Mouse (Mus musculus) retina, postnatal 7 days (tissue): ENCODE results near the gene Ppp2r2c.
A peak's percentile ranks its signal among the peaks of the same experiment; 100 is the strongest.
"Not testable (repeated sequence)": the region's sequence is repeated elsewhere in the genome, so short reads cannot be mapped to it uniquely, and the experiment has no call there.

Experiments
- DNase-seq: peaks from one replicate; pipeline ENCODE4 v3.0.0-alpha.2; 2012; ENCODE audit warnings: low read depth, low spot score

The Ppp2r2c gene

DNA sequence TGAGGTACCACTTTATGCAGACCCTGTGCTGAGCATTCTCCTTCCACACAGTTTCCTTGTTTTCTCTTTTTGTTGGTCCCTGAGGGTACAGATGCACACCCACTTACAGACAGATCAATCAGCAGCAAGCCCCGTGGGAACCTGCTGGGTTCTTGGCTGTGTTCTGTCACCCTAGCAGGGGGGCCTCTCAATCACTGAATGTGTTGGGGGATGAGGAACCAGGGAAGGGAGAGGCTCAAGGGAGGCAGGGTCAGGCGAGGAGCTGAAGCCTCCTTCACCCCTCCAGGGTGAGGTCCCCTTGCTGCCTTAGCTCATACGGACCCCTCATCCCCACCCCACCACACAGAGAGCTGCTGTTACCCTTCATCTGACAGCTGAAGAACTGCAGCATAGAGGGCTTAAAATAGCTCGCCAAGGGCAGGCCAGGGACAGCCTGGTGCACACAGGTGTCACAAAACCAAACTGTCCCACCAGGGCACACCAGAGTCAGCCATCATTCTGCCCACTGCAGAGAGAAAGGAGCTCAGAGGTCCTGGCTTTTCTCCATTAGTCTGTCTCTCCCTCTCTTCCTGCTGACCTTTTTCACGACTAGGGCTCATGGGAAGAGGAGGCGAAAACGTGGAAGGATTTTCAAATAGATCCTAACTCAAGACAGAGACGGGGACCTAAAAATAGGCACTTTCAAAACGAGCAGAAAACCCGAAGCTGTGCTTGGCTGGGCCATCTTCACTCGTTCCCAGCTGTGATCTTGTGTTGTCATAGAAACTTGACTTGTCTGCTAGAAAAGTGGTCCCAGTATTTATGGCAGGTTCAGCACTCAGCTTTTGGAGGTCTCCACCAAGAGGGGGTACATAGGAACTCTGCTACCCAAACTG lies 55.8 kb downstream of the Ppp2r2c start:
- DNase-seq: no peak

DNA sequence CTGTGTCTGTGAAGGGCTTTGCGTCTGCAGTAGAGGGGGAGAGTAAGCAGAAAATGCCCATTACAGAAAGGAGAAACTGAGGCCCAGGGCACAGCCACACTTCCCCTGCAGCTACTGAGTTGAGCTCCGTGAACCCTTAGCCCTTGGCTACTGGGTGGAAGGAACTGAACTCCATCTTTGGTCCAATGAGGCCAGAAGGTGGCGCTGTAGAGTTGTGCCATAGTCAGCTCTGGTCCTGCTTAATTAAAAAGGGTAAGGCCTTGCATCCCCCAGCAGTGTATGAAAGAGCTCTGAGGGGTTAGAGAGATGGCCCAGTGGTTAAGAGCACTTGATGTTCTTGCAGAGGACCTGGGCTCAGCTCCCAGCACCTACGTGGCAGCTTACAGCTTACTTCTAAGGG lies 60.4 kb downstream of the Ppp2r2c start:
- DNase-seq: no peak

DNA sequence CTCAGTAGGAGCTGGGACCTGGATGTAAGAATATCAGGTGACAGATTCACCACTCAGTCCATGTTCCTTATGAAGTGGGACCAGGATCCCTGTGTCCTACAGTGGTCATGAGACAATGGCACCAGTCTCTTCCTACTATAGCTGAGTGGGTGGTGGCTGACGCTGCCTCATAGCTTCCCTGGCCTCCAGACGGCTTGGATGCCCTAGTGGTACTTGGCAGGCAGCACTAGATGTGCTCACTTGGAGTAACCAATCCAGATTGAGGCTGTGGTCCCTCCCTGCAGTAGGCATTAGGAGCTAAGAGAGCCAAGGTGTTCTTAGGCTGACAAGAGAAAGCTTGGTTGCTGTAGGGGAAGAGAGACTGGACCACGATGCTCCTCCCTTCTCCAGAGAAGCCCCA lies 61.1 kb downstream of the Ppp2r2c start:
- DNase-seq: no peak

DNA sequence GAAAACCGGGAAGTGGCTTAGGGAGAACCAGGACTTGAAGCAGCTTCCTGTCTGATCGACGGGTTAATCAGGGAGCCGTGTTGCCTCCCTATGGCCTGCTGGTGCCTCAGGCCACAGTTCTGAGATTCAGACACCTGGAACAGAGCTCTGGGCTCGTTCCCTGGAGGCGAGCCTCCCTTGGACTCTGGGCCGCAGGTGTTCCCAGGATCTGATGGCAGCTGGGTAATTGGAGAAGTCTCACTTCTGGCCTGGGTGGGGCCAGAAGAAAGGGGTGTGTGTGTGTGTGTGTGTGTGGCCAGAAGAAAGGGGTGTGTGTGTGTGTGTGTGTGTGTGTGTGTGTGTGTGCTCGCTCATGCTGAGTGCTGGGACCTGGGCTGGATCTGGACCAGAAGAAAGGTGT lies 65.1 kb downstream of the Ppp2r2c start:
- DNase-seq: no peak

DNA sequence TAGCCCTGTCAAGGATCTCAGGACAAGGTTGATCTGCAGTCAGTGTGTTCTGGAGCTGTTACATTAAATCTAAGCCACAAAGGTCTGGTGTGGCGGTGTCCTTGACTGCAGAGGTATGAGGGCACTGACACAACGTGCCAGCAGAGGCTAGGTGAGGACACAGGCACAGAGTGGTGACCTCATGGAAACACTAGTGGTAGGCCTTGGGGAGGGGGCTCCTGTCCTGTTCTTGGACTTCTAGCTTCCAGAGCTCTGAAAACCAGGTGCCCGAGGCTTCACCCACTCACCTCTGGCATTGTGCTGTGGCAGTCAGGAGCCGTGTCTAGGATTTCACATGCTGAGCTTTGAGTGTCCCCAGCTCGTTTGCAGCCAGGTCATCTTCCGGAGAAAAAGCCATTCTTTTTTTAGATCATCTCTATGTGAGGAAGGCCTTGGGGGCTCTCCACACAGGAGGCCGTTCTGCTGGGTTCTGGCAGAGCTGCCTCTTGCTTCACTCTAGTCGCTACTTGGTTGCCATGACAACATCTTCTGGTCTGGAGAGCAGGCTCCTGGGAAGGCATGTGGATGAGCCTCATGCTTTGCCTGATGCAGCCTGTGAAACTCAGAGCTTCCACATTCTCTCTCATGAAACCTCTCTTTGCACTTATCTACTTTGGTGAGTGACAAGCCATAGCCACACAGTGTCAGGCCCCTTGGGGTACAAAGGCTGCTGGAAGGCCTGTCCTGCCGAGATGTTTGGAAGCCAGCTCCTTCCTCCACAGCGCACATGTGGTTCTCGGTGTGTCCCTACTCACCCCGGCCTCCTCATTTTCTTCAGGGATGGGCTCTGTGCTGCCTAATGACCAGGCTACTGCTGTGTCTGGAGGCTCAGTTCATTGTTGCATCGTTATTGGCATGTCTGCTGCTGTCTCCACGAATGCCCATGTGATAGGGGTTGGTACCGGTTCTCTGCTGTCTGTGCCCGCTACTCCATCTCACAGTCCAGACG lies 67.5 kb downstream of the Ppp2r2c start:
- DNase-seq: no peak

DNA sequence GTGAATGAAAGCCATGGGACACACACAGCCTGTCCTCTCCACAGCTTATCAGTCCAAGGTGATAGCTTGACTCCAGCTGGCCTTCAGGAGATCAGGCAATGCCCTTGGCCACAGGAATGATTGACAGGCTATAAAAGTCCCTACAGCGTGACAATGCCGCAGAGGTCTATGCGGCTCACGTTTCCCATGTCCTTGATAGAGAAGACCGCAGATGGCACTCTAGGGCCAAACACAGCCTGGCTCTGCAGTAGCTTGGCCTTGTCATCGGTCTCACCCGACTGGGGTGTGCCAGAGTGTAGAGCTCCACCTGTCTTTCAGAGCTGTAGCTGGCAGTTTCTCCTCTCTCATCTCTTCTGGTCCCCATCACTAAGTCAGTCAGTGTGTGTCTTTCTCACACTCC lies 68.2 kb downstream of the Ppp2r2c start:
- no peak for DNase-seq

DNA sequence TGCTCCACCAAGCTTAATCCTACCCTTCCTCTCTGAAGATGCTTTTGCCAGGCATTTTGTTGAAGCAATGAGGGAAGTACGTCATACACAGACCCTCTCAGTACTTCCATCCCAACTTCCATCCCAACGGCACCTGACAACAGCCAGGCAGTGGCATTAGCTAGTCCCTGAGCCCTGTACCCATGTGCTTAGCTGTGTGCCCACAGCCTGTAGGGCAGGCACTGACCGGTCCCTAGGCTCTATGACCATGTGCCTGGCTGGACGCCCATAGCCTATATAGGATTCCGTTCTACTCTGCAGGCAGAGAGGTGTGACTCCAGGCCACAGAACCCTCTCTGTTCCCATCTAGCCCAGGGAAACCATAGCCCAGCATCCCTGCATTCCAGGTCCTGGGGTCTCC lies 69.7 kb downstream of the Ppp2r2c start:
- no peak for DNase-seq

DNA sequence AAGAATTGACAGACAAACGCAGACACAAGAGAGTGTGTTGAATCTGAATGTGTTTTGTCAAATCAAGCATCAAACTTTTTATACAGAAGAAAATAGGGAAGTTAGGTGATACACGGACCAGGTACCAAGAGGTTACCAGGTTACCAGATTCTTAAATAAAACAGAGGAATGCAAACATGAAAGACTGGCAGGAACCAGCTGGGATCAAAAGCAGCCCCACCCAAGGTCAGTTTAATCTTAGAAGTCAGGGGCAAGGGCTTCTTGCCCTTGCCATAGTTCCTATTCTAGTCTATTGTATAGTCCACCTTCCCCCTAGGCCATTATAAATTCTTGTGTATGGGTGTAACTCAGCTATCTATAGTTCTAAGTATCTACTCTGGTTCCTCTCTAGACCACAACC lies 70.7 kb downstream of the Ppp2r2c start:
- not testable (repeated sequence) for DNase-seq

DNA sequence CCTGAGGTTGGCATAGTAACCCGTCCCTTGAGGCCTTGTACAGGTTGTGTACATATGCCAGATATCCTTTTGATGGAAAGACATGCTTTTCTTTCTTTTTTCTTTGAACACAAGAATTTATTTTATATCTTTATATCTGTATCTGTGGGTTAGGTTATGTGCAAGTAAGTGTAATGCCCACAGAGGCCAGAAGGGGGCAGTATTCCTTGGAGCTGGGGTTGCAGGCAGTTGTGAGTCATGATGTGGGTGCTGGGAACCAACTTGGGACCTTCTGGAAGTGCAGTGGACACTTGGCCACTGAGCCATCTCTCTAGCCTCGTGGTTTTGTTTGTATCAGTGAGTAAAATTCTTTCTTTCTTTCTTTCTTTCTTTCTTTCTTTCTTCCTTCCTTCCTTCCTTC lies 74.1 kb downstream of the Ppp2r2c start:
- no peak for DNase-seq

DNA sequence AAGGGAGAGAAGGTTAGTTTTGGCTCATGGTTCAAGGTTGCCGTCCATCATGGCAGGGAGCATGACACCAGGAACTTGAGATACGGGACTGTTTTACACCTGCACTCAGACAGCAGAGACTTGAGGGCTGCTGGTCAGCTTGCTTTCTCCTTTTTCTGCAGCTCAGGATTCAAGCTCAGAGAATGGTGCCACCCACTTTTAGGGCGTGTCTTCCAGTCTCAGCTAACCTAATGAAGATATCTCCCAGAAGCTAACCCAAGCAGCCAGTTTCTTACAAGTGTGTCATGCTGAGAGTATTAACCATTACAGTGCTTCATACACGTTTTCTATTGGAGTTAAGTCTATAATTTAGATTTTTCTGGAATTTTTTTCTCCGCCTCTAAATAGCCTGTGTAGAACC lies 76.2 kb downstream of the Ppp2r2c start:
- no peak for DNase-seq

DNA sequence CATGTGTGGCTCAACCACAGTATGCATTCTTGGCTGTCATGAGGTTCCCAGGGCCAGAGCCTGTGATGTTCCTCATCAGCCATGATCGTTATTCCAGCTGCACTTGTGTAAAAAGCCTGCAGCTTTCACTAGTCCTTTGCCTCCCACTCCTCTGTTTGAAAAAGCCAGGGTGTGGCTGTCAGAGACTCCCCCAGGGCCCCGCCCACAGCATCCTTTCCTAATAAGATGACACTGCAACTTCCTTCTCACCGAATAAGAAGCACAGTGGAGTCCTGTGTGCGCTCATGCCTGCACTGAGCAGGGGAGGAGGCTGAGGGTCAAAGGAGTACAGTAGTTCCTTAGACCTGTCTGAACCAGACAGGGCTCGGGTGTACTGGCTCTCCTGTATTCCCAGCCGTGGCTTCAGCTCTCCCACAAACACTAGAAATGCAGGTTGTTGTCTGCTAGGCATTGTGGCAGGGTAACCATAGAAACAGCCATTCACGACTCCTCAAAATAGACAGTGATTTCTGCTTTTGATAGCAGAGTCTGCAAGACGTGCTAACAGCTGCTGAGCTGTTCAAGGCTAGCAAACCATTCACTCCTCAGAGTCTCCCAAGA lies 76.9 kb downstream of the Ppp2r2c start:
- no peak for DNase-seq

DNA sequence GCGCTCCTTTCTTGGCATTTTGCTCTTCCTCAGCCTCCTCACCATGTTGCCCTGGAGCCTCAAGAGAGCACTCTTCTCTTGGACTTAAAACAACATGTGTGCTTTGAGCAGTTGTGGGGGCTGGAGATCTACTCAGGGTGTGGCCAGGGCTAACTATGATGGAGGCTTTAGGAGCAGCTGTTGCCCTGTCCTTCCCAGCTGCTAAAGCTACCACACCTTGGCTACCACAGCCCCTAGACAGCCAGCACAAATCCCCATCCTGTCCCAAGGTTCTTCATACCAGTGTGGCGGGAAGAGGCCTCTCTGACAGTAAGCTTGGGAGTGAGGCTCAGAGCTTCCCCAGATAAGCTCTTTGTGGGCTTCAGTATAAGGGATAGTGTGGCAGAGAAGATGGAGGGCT lies 77.4 kb downstream of the Ppp2r2c start:
- no peak for DNase-seq

DNA sequence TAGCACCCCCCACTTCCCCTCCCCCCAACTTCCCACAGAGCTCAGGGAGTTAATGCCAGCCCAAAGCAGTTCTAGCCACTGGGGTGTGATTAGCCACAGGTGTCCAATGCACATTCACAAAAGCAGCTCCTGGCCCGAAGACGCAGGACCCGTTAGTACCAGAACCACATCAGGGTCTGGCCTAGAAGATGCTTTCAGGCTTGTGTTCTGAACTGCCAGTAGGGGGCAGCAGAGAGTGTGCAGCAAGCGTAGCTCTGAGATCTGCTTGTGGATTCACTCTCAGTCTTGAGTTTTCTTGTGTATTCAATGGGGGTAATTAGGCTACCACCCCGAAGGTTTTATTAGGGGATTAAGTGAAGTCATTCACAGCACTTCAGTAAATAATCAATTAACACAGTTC lies 78.1 kb downstream of the Ppp2r2c start:
- DNase-seq: peak; percentile 58

DNA sequence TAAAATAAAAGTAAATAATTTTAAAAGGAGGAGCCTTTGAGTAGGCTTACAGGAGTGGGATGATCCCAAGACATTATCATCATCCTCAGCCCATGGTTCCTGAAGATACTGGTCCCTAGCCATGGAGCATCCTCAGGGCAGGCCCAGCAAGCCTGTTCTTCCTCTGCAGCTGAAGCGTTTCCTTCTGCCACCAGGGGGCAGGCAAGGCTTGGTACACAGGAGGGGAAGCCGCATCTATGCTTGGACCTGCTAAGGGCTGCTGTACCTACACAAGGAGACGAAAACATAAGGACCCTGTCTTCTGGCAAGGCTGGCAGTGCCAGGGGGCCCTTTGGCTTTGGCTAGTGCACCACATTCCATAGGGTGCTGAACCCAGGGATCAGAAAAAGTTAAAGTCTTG lies 80.5 kb downstream of the Ppp2r2c start:
- DNase-seq: peak; percentile 73

DNA sequence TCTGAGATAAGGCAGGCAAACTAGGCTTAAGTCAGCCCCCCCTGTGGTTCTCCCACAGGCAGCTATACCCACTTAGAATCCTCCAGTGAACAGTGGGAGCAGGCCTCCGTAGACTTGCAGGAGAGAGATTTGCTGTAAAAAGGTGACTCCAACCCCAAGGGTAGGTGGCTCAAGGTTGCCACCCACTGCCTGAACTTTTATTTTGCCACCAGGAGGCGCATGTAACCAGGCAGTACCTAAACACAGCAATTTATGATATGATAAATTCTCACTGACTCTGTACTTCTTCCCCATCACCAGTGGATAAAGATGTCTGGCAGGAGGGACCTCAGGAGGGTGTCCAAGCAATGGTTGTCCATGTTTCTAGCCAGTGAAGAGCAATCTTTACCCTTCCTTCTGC lies 82.6 kb downstream of the Ppp2r2c start:
- no peak for DNase-seq

DNA sequence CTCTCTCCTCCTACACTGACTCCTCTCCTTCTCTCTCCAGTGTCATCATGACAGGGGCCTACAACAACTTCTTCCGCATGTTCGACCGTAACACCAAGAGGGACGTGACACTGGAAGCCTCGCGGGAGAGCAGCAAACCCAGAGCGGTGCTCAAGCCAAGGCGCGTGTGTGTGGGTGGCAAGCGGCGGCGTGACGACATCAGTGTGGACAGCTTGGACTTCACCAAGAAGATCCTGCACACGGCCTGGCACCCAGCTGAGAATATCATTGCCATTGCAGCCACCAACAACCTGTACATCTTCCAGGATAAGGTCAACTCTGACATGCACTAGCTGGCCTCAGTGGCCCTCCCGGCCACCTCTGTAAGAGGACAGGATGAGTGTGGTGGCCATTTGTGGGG lies 84.0 kb downstream of the Ppp2r2c start:
- DNase-seq: no peak

DNA sequence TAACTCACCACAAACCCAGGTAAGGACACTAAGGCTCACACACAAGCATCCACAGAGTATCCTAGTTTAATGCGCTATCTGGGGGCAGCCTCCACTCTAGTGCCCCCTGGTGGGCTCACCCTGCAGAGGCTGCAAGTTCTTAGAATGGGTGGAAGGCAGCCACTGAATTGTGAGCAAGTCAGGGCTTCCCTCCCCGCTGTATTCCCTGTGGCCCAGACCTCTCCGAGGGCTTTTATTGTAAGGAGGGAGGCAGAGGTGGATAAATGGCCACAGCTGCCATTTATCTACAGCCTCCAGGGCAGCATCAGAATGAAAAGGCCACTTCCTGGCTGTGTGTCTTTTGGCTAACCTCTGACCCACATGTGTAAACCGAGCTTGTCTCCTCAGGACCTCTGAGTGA lies 87.1 kb downstream of the Ppp2r2c start:
- no peak for DNase-seq

DNA sequence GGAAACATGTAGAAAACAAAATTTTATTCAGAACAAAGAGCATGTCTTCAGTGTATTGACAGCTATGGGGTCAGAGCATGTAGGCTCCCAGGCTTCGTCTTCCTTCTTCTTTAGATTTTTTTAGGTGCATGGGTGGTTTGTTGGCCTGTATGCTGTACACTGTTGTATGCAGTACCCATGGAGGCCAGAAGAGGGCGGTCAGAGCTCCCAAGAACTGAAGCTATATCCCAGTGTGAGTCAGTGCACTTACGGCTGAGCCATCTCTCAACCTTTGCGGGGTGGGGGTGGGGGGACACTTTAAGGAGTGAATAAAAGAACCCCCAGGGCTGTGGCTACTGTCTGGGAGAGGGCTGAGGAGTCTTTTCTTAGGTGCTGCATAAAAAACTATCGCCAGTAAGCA lies 90.5 kb downstream of the Ppp2r2c start:
- peak; percentile 62 for DNase-seq

DNA sequence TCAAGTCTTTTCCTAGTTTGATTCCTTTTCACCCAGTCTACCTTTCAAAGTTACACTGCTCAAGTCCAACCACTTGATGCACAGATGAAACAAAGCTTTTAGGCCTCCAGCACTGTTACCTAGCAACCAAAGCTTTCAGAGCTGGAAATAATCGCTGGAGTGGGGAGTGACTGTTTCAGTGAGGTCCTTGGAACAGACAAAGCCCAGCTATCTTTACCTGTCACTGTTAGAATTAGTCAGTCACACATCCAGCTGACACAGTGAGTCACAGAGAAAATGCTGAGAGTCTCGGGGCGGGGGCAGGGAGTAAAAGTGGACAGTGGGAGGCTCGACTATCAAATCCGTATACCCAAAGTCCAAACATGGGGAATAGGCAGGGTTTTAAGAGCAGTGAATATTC lies 92.2 kb downstream of the Ppp2r2c start:
- DNase-seq: peak; percentile 32

DNA sequence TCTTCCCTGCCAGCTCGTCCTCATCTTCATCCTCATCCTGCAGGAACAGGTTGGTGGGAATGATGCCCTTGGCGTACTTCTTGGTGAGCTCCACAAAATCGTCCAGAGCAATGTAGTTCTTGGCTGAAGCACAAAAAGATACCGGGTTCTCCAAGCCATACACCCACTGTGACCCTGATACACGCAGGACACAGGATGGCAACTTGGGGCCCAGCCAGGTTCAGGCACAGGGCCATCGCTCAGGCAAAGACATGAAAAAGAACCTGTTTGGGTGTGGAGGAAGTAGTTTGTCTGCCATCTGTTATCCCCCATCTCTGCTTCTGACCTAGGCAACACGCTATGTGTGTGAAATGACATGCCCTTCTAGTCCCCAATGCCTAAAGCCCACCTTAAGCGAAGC lies 103.3 kb downstream of the Ppp2r2c start:
- DNase-seq: no peak

DNA sequence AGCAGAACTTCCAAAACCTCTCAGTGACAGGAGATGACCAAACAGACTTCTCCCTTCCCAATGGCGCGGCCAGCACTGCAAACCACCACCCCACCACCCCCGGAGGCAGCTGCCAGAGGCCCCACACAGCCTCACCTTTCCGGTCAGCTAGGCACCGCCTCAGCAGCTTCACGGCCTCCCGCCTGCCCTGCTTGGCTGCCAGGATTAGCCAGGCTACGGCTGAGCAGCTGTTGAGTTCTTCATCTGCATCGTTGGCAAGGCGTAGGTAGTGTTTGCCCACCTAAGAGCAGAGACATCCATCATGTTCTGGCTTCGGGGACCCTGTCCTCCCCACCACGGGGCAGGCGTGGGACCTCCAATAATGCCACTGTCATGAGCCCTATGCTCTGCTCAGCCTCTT lies 107.0 kb downstream of the Ppp2r2c start:
- DNase-seq: no peak

DNA sequence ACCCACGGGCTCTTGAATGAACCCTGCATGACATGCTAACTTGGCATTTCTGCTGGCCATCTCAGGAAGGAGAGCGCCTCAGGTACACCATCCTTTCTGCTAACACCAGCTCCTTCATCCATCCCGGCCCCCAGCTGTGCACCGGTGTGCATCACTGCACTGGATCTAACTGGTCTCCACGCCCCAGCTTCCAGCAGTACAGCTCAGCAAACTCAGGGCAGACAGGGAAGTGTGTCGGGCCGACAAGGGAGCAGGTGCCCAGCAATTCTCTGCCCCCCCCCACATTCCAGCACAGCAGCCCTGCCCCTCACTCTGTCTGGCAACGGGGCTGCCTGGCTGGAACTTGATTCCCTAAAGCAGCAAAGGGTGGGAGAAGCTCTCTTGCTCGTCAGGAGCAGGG lies 109.5 kb downstream of the Ppp2r2c start:
- DNase-seq: no peak
